Comparison of ENCODE assay signal across 18 mouse cellular contexts in genomic region chr17:86647226-86647625, GRCm38 (mm10).
"Had no signal": no experiment of that assay in that cellular context is flagged by ENCODE, and none has a peak within 500 bp of the region (broad histone marks: within the 10 kb centered on the region; RNA-seq: fewer than 3 reads in every experiment).

No protein-coding gene starts in this region.

- H3K9ac ChIP-seq: liver, embryonic 13.5 days; liver, postnatal 0 days; lung, embryonic 15.5 days; midbrain, embryonic 12.5 days; neural tube, embryonic 13.5 days had no signal

- DNase-seq: kidney, postnatal 36 days; liver, embryonic 13.5 days; liver, postnatal 0 days; lung, postnatal 14 days; retina, postnatal 1 day; right cerebral cortex, postnatal 4 days; spleen, adult 18-20 months; thymus, adult 18-20 months; thymus, postnatal 25 days had no signal

- H3K4me1 ChIP-seq: limb, embryonic 10.5 days; liver, embryonic 13.5 days; lung, embryonic 15.5 days; megakaryocyte, embryonic 14.5 days; midbrain, embryonic 12.5 days; neural tube, embryonic 13.5 days had no signal

- H3K4me3 ChIP-seq: layer of hippocampus, adult 2 months; limb, embryonic 10.5 days; liver, embryonic 13.5 days; lung, embryonic 15.5 days; megakaryocyte, embryonic 14.5 days; midbrain, embryonic 12.5 days; neural tube, embryonic 13.5 days had no signal

- H3K36me3 ChIP-seq: limb, embryonic 10.5 days; liver, embryonic 13.5 days; lung, embryonic 15.5 days; midbrain, embryonic 12.5 days; neural tube, embryonic 13.5 days had no signal

- H3K27me3 ChIP-seq: liver, embryonic 13.5 days; lung, embryonic 15.5 days; megakaryocyte, embryonic 14.5 days; midbrain, embryonic 12.5 days; neural tube, embryonic 13.5 days had no signal

- H3K9me3 ChIP-seq: limb, embryonic 10.5 days; liver, embryonic 13.5 days; lung, embryonic 15.5 days; megakaryocyte, embryonic 14.5 days; midbrain, embryonic 12.5 days; neural tube, embryonic 13.5 days had no signal

- H3K27ac ChIP-seq: kidney, postnatal 0 days; layer of hippocampus, adult 2 months; limb, embryonic 10.5 days; liver, embryonic 13.5 days; lung, embryonic 15.5 days; macrophage; midbrain, embryonic 12.5 days; neural tube, embryonic 13.5 days had no signal

- ATAC-seq: liver, postnatal 0 days; midbrain, embryonic 16.5 days had no signal

- H3K4me2 ChIP-seq: liver, embryonic 13.5 days; lung, embryonic 15.5 days; midbrain, embryonic 12.5 days; neural tube, embryonic 13.5 days had no signal
